Mouse (Mus musculus) ovary, adult 2 months (tissue): Measurements from ENCODE around the gene A830018L16Rik. TPM values are rescaled to one million over a fixed set of nuclear protein-coding genes. Genes with fewer than 3 reads are reported as not detected.

ENCODE experiments used
- polyA plus RNA-seq: library from polyadenylated mRNA; depleted of rRNA; stranded (reverse); fragments of >200 nt; gene quantifications from 2 replicates; pipeline ENCODE4 v1.2.3, GENCODE M21; 2012; rRNA removed

Gene A830018L16Rik
- polyA plus RNA-seq = 1.9 and 3.8 TPM in 2 replicates

GRCm38 (mm10) chr1:11413894-11414556, at the start of gene A830018L16Rik:
TSS of gene A830018L16Rik (plus strand) at chr1:11414105.

